Mouse (Mus musculus) liver, postnatal 0 days (tissue): ENCODE results near the gene Dppa5a. TPM values are rescaled to one million over a fixed set of nuclear protein-coding genes. Genes with fewer than 3 reads are reported as not detected.
A peak's percentile ranks its signal among the peaks of the same experiment; 100 is the strongest.

Experiments used
- ATAC-seq: fragments of 200-750 bp; cut with Nextera tagmentation; 2 replicates; pipeline ENCODE4 v1.8.0; 2017; ENCODE audit warnings: mild to moderate bottlenecking, moderate library complexity
- DNase-seq: peaks from one replicate; pipeline ENCODE4 v3.0.0-alpha.2; 2016
- H3K27ac ChIP-seq: fragments of 300-500 bp; sonication (generic); 2 replicates; pipeline ENCODE4 v1.5.1; 2014; ENCODE audit warnings: antibody characterized with exemption, moderate library complexity, mild to moderate bottlenecking, low read depth
- H3K27me3 ChIP-seq: fragments of 300-500 bp; sonication (generic); 2 replicates; pipeline ENCODE4 v1.6.1; 2014; ENCODE audit warnings: low read length, control low read depth, mixed read lengths; ENCODE audit not compliant: insufficient read depth
- H3K36me3 ChIP-seq: fragments of 300-500 bp; sonication (generic); replicated peaks from 2 replicates; pipeline ENCODE4 v1.6.1; 2014; ENCODE audit warnings: mild to moderate bottlenecking, control low read depth, low read length, moderate library complexity, mixed read lengths; ENCODE audit not compliant: insufficient read depth
- H3K4me1 ChIP-seq: fragments of 300-500 bp; sonication (generic); 2 replicates; pipeline ENCODE4 v1.6.1; 2014; ENCODE audit warnings: antibody characterized with exemption, mild to moderate bottlenecking, control low read depth; ENCODE audit not compliant: insufficient read depth
- H3K4me2 ChIP-seq: fragments of 300-500 bp; sonication (generic); 2 replicates; pipeline ENCODE4 v1.6.1; 2014; ENCODE audit warnings: low read depth, mild to moderate bottlenecking, low read length, moderate library complexity, mixed read lengths
- H3K4me3 ChIP-seq: fragments of 300-500 bp; sonication (generic); 2 replicates; pipeline ENCODE4 v1.5.1; 2014; ENCODE audit warnings: low read depth, low read length
- H3K9ac ChIP-seq: fragments of 300-500 bp; sonication (generic); replicated peaks from 2 replicates; pipeline ENCODE4 v1.6.1; 2014; ENCODE audit warnings: mild to moderate bottlenecking, moderate library complexity
- H3K9me3 ChIP-seq: fragments of 300-500 bp; sonication (generic); 2 replicates; pipeline ENCODE4 v1.6.1; 2016; ENCODE audit warnings: mild to moderate bottlenecking, control low read depth, low read length, mixed read lengths
- CTCF ChIP-seq: sonication (generic); IDR thresholded peaks from 2 replicates; pipeline ENCODE4 v1.5.1; 2016; ENCODE audit warnings: antibody characterized with exemption, low read depth
- EP300 ChIP-seq: IDR thresholded peaks from 2 replicates; pipeline ENCODE4 v1.6.1; 2016; ENCODE audit warnings: antibody characterized with exemption, low read depth, mild to moderate bottlenecking
- WGBS: fragments of 180-500 bp; shearing (Covaris S2); extraction: QIAGEN DNeasy Blood & Tissue Kit; methylation state at CpG from one replicate; pipeline ENCODE4 v1.1.7; 2014; ENCODE audit not compliant: insufficient replicate concordance; 5-methylcytosine and 5-hydroxymethylcytosine counted together
- polyA plus RNA-seq: library from polyadenylated mRNA; unstranded; fragments of >200 nt; fragmentation: Nextera tagmentation; extraction: Ambion mirVana; gene quantifications from 2 replicates; pipeline ENCODE4 v1.2.1, GENCODE M21; 2015

Dppa5a gene
- polyA plus RNA-seq, 1 experiment from 2014 or later = not detected

GRCm38 (mm10) chr9:78360484-78360872 lies 7.5 kb downstream of the Dppa5a start:
- no peaks in the 10 kb centered on the region for H3K4me1 ChIP-seq
- no peak overlapping the region for H3K9ac ChIP-seq
- H3K4me2 ChIP-seq = no peak overlapping the region
- H3K4me3 ChIP-seq = no peak overlapping the region
- H3K27ac ChIP-seq = no peak overlapping the region
- no peak for DNase-seq
- ATAC-seq = no peak
- H3K9me3 ChIP-seq = no peaks in the 10 kb centered on the region
- WGBS = 49% methylated on average over 2 of the region's 2 CpGs
- no peaks in the 10 kb centered on the region for H3K36me3 ChIP-seq
- H3K27me3 ChIP-seq = no peaks in the 10 kb centered on the region
- TF ChIP-seq EP300 = no peak
- TF ChIP-seq CTCF = no peak

GRCm38 (mm10) chr9:78359750-78360483 lies 8.1 kb downstream of the Dppa5a start:
- no peaks in the 10 kb centered on the region for H3K27me3 ChIP-seq
- ATAC-seq (no peak), DNase-seq (no peak)
- H3K36me3 ChIP-seq = no peaks in the 10 kb centered on the region
- WGBS = 71% methylated on average over 6 of the region's 6 CpGs
- no peak overlapping the region for H3K4me3 ChIP-seq
- no peak overlapping the region for H3K4me2 ChIP-seq
- H3K9me3 ChIP-seq = no peaks in the 10 kb centered on the region
- H3K27ac ChIP-seq = no peak overlapping the region
- peaks cover 3% of the 10 kb centered on the region; the same call in 1 of the 2 replicates for H3K4me1 ChIP-seq
- H3K9ac ChIP-seq = no peak overlapping the region
- no peak for TF ChIP-seq CTCF
- TF ChIP-seq EP300 = no peak

- ATAC-seq = peak; percentile 47; the same call in 1 of the 2 replicates
- DNase-seq = peak; percentile 76
- Histone ChIP-seq H3K4me3 (no peak overlapping the region), H3K4me2 (no peak overlapping the region), H3K9me3 (no peaks in the 10 kb centered on the region), H3K4me1 (peaks cover 3% of the 10 kb centered on the region; the same call in 1 of the 2 replicates), H3K36me3 (no peaks in the 10 kb centered on the region), H3K27ac (no peak overlapping the region), H3K9ac (no peak overlapping the region), H3K27me3 (no peaks in the 10 kb centered on the region)
- TF ChIP-seq CTCF (peak; percentile 85), EP300 (no peak)
- 15% methylated on average over 9 of the region's 9 CpGs for WGBS
These were observed 9.9 kb downstream of the Dppa5a start for GRCm38 (mm10) chr9:78358053-78358452.

- H3K4me2 ChIP-seq = no peak within 1 kb of the TSS
- ATAC-seq (0 out of 2 replicates have a peak, but pooled peaks have one; percentile 10), DNase-seq (no peak)
- peak within 1 kb of the TSS; percentile 50 for H3K27ac ChIP-seq
- H3K27me3 ChIP-seq = no peaks in the 10 kb centered on the region
- H3K4me3 ChIP-seq = no peak within 1 kb of the TSS
- H3K9me3 ChIP-seq = no peaks in the 10 kb centered on the region
- H3K9ac ChIP-seq = no peak within 1 kb of the TSS
- WGBS = 68% methylated on average over 8 of the region's 8 CpGs
- TF ChIP-seq CTCF = no peak
- TF ChIP-seq EP300 = no peak
- H3K36me3 ChIP-seq = no peaks in the 10 kb centered on the region
- peaks cover 3% of the 10 kb centered on the region; the same call in 1 of the 2 replicates for H3K4me1 ChIP-seq
These were observed 12.4 kb downstream of the Dppa5a start, which contains the start of gene Gsta2 for GRCm38 (mm10) chr9:78355611-78356010. TSS of gene Gsta2 (minus strand) at chr9:78355788.

- peak; percentile 87 for ATAC-seq
- H3K36me3 ChIP-seq = no peaks in the 10 kb centered on the region
- no peaks in the 10 kb centered on the region for H3K9me3 ChIP-seq
- DNase-seq = peak; percentile 19
- peaks cover 3% of the 10 kb centered on the region; the same call in 1 of the 2 replicates for H3K4me1 ChIP-seq
- H3K27ac ChIP-seq = peak overlapping the region; percentile 50
- no peaks in the 10 kb centered on the region for H3K27me3 ChIP-seq
- H3K4me2 ChIP-seq = no peak overlapping the region
- H3K4me3 ChIP-seq = no peak overlapping the region
- TF ChIP-seq CTCF (no peak), EP300 (no peak)
- no peak overlapping the region for H3K9ac ChIP-seq
- 69% methylated on average over 11 of the region's 11 CpGs for WGBS
These were observed 13.1 kb downstream of the Dppa5a start for GRCm38 (mm10) chr9:78354665-78355578.
